Mouse (Mus musculus): Measurements from ENCODE around the gene Pdp2.

DNA sequence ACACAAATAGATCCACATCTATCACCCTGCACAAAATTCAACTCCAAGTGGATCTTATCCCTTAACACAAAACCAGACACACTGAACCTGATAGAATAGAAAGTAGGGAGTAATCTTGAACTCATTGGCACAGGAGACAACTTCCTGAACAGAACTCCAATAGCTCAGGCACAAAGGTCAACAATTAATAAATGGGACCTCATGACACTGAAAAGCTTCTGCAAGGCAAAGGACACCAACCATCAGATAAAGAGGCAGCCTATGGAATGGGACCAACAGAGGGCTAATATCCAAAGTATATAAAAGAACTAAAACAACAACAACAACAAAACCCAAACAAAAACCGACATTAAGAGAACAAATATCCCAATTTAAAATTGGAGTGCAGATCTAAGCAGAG lies 6.7 kb upstream of the Pdp2 start:
- no peak for TF ChIP-seq CTCF (IDR thresholded peaks at IDR 0.05; ENCODE audit: borderline replicate concordance, insufficient read depth, low read depth, low read length)
- no peak for TF ChIP-seq POLR2A (IDR thresholded peaks at IDR 0.05; ENCODE audit: borderline replicate concordance, insufficient read depth, low read length)

Measured in cerebellum, adult 2 months (tissue).